In the genomic region with DNA sequence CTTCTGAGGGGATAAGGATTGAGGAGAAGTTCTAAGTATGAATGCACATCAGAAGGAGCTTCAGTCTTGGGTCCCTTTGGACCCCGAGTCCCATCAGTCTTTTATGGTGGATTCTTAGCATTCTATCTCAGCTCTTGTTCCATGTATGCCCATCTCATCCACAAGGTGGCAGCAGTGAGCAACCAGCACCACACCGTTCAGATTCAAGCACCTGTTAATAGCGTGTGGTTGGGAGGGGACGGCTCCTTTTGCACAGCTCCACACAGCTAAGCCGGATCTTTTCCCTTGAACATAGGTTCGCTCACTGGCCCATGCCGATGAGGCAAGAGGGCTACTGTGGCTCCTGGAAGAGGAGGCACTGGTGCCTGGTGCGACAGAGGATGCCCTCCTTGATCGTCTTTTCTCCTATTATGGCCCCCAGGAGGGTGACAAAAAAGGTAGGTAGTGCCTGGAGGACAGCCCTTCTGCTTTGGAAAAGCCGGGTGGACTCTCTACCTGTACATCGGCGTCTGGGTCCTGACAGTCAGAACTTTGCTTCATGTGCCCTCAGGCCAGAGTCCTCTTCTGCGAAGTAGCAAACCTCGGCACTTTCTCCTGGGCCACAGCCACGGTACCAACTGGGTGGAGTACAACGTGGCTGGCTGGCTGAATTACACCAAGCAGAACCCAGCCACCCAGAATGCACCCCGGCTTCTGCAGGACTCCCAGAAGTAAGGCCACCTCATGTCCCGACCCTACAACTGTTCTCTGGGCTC, we compare ENCODE assay signal across 8 mouse cellular contexts. TPM values are rescaled to one million over a fixed set of nuclear protein-coding genes. Genes with fewer than 3 reads are reported as not detected.
DNase-seq lines count a peak whose midpoint lies in the region; ATAC-seq and TF ChIP-seq lines count a peak whose summit lies in the region.

No protein-coding gene starts in this region.

- H3K27me3 ChIP-seq in kidney, embryonic 16.5 days (ENCODE audit: insufficient read depth, low read length) = no peaks in the 10 kb centered on the region
- H3K27me3 ChIP-seq in kidney, adult 2 months (replicated peaks; ENCODE audit: control insufficient read depth, insufficient read depth, low read length) = no peaks in the 10 kb centered on the region
- H3K27me3 ChIP-seq in limb, embryonic 11.5 days (ENCODE audit: control insufficient read depth, insufficient read depth, low read length) = no peaks in the 10 kb centered on the region
- H3K27me3 ChIP-seq in splenic B cell, adult 2 months (ENCODE audit: control insufficient read depth, insufficient read depth, low read length, poor library complexity, severe bottlenecking) = no peaks in the 10 kb centered on the region

- TF ChIP-seq POLR2A in kidney, adult 2 months (IDR thresholded peaks at IDR 0.05; ENCODE audit: low read depth, low read length) = no peak

- H3K4me1 ChIP-seq in kidney, embryonic 16.5 days (ENCODE audit: insufficient read depth, low read length) = 0 out of 2 replicates have a peak, but pooled peaks cover 3% of the 10 kb centered on the region
- H3K4me1 ChIP-seq in kidney, adult 2 months (ENCODE audit: control insufficient read depth, insufficient read depth, low read length) = no peaks in the 10 kb centered on the region; the same call in 1 of the 2 replicates
- H3K4me1 ChIP-seq in limb, embryonic 11.5 days (ENCODE audit: control insufficient read depth, insufficient read depth, low read length) = 0 out of 2 replicates have a peak, but pooled peaks cover 3% of the 10 kb centered on the region

- no peak overlapping the region for H3K9ac ChIP-seq in kidney, embryonic 16.5 days (replicated peaks; ENCODE audit: low read length)
- H3K9ac ChIP-seq in limb, embryonic 11.5 days (ENCODE audit: low read length) = no peak overlapping the region

- DNase-seq in kidney, adult 11 months = peak; percentile 80
- peak; percentile 85 for DNase-seq in cerebellum, adult 8-10 months
- DNase-seq in frontal cortex, postnatal 25 days (ENCODE audit: low spot score in 2 of 2) = peak; percentile 77
- peak; percentile 87 for DNase-seq in kidney, adult 2 months
- peak; percentile 91 for DNase-seq in limb, embryonic 11.5 days (ENCODE audit: low spot score)
- peak; percentile 88 for DNase-seq in naive thymus-derived CD4-positive, alpha-beta T cell, adult 2 months (ENCODE audit: low read depth)
- DNase-seq in splenic B cell, adult 2 months (ENCODE audit: low read depth, low spot score) = peak; percentile 87

- H3K4me3 ChIP-seq in kidney, embryonic 16.5 days (ENCODE audit: low read length) = no peak overlapping the region
- no peak overlapping the region for H3K4me3 ChIP-seq in kidney, adult 2 months (ENCODE audit: insufficient read depth, low read depth, low read length)
- no peak overlapping the region for H3K4me3 ChIP-seq in limb, embryonic 11.5 days (ENCODE audit: low read depth, low read length)

- no peak overlapping the region for H3K27ac ChIP-seq in kidney, embryonic 16.5 days (ENCODE audit: low read length)
- H3K27ac ChIP-seq in kidney, adult 2 months (ENCODE audit: insufficient read depth, low read depth, low read length) = peak overlapping the region; percentile 67
- H3K27ac ChIP-seq in limb, embryonic 11.5 days (replicated peaks; ENCODE audit: low read depth, low read length) = no peak overlapping the region

- TF ChIP-seq CTCF in kidney, adult 2 months (conservative IDR thresholded peaks at IDR 0.05; ENCODE audit: insufficient read depth, insufficient read length, low read depth, low read length) = peak; percentile 96

- H3K9me3 ChIP-seq in kidney, embryonic 16.5 days (ENCODE audit: low read length) = no peaks in the 10 kb centered on the region
- H3K9me3 ChIP-seq in limb, embryonic 11.5 days (ENCODE audit: control insufficient read depth, low read length) = no peaks in the 10 kb centered on the region

- peaks cover 34% of the 10 kb centered on the region for H3K36me3 ChIP-seq in kidney, embryonic 16.5 days (ENCODE audit: insufficient read depth, low read length)
- H3K36me3 ChIP-seq in kidney, adult 2 months (ENCODE audit: control insufficient read depth, insufficient read depth, low read length) = peaks cover 8% of the 10 kb centered on the region; the same call in 1 of the 2 replicates
- H3K36me3 ChIP-seq in limb, embryonic 11.5 days (ENCODE audit: control insufficient read depth, insufficient read depth, low read length) = peaks cover 9% of the 10 kb centered on the region; the same call in 1 of the 2 replicates
- H3K36me3 ChIP-seq in splenic B cell, adult 2 months (ENCODE audit: control insufficient read depth, insufficient read depth, low read length, poor library complexity, severe bottlenecking) = peaks cover 19% of the 10 kb centered on the region

- ATAC-seq in kidney, embryonic 16.5 days (ENCODE audit: low FRiP score, low TSS enrichment) = no peak; the same call in 1 of the 2 replicates
- no peak for ATAC-seq in limb, embryonic 11.5 days (ENCODE audit: insufficient number of reproducible peaks, low FRiP score, low TSS enrichment, low read depth)

- WGBS in kidney, embryonic 16.5 days = 55% methylated on average over 18 of the region's 18 CpGs
- WGBS in kidney, adult 2 months = 41% methylated on average over 18 of the region's 18 CpGs
- 53% methylated on average over 18 of the region's 18 CpGs for WGBS in limb, embryonic 11.5 days

- no peak overlapping the region for H3K4me2 ChIP-seq in kidney, embryonic 16.5 days (replicated peaks; ENCODE audit: low read depth, low read length)
- no peak overlapping the region for H3K4me2 ChIP-seq in limb, embryonic 11.5 days (ENCODE audit: low read depth, severe bottlenecking)

RNA-seq across cellular contexts. Expression of a gene that starts 39.9 kb away (rescaled TPM):
- polyA plus RNA-seq in kidney, embryonic 16.5 days (2015; fragmentation: Nextera tagmentation; extraction: Ambion mirVana) = 1.5 and 1.6 TPM in 2 replicates
- 0.04 TPM in 1 of 2 replicates, not detected in the other for polyA plus RNA-seq in kidney, adult 2 months (2012; rRNA removed)
- polyA plus RNA-seq in limb, embryonic 11.5 days (2014; fragmentation: Nextera tagmentation; extraction: Ambion mirVana) = 0.47 and 0.68 TPM in 2 replicates
